Comparison of ENCODE assay signal across 20 mouse cellular contexts in the genomic region with DNA sequence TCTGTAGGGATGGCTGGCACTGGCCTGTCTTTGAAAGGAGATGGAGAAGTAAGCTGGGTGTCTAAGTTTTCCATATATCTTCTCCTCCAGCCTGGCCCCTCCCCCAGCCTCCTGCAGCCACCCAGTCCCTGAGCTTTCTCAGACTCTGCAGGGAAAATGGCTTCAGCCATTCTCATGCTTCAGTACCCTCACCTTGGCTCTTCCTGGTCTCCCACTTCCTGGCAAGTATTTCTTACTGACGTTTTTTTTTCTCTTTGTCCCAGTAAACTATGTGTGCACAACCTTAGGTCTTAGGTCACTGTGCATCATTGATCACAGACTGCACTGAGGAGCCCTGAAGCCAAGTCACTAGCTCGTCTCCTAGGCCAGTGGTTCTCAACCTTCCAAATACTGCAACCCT. TPM values are rescaled to one million over a fixed set of nuclear protein-coding genes. Genes with fewer than 3 reads are reported as not detected.
DNase-seq lines count a peak whose midpoint lies in the region; ATAC-seq and TF ChIP-seq lines count a peak whose summit lies in the region.
"Had no signal": no experiment of that assay in that cellular context is flagged by ENCODE, and none has a peak within 500 bp of the region (broad histone marks: within the 10 kb centered on the region; RNA-seq: fewer than 3 reads in every experiment).

No protein-coding gene starts in this region.

- no peak overlapping the region for H3K4me2 ChIP-seq in kidney, embryonic 16.5 days (replicated peaks; ENCODE audit: low read depth, low read length)
- H3K4me2 ChIP-seq in forebrain, postnatal 0 days (ENCODE audit: low read depth), result no peak overlapping the region
- H3K4me2 ChIP-seq: embryonic facial prominence, embryonic 12.5 days; forebrain, embryonic 15.5 days; heart, embryonic 13.5 days; hindbrain, embryonic 12.5 days had no signal

- no peaks in the 10 kb centered on the region for H3K4me1 ChIP-seq in kidney, adult 2 months (ENCODE audit: control insufficient read depth, insufficient read depth, low read length)
- H3K4me1 ChIP-seq in kidney, embryonic 16.5 days (ENCODE audit: insufficient read depth, low read length), result peaks cover 20% of the 10 kb centered on the region
- no peaks in the 10 kb centered on the region for H3K4me1 ChIP-seq in forebrain, postnatal 0 days (ENCODE audit: insufficient read depth)
- no peaks in the 10 kb centered on the region for H3K4me1 ChIP-seq in lung, adult 2 months (ENCODE audit: control insufficient read depth, insufficient read depth, low read length)
- H3K4me1 ChIP-seq: embryonic facial prominence, embryonic 12.5 days; forebrain, embryonic 15.5 days; heart, embryonic 13.5 days; hindbrain, embryonic 12.5 days had no signal

- peak; percentile 83 for ATAC-seq in kidney, embryonic 16.5 days (ENCODE audit: low FRiP score, low TSS enrichment)
- no peak for ATAC-seq in forebrain, postnatal 0 days
- ATAC-seq: activated CD4-positive, CD25-positive, alpha-beta regulatory T cell, adult 4 months; forebrain, embryonic 15.5 days; hindbrain, embryonic 16.5 days had no signal

- 24% methylated on average over 2 of the region's 2 CpGs for WGBS in kidney, adult 2 months
- WGBS in kidney, embryonic 16.5 days, result 13% methylated on average over 2 of the region's 2 CpGs
- WGBS in forebrain, postnatal 0 days, result 36% methylated on average over 2 of the region's 2 CpGs
- 54% methylated on average over 2 of the region's 2 CpGs for WGBS in lung, adult 2 months

- no peaks in the 10 kb centered on the region for H3K27me3 ChIP-seq in kidney, adult 2 months (replicated peaks; ENCODE audit: control insufficient read depth, insufficient read depth, low read length)
- no peaks in the 10 kb centered on the region for H3K27me3 ChIP-seq in kidney, embryonic 16.5 days (ENCODE audit: insufficient read depth, low read length)
- H3K27me3 ChIP-seq in forebrain, postnatal 0 days (ENCODE audit: insufficient read depth, low read length), result no peaks in the 10 kb centered on the region
- H3K27me3 ChIP-seq: embryonic facial prominence, embryonic 12.5 days; forebrain, embryonic 15.5 days; hindbrain, embryonic 12.5 days had no signal

- no peak overlapping the region for H3K4me3 ChIP-seq in kidney, adult 2 months (ENCODE audit: insufficient read depth, low read depth, low read length)
- no peak overlapping the region for H3K4me3 ChIP-seq in kidney, embryonic 16.5 days (ENCODE audit: low read length)
- H3K4me3 ChIP-seq in forebrain, postnatal 0 days (ENCODE audit: low read depth, low read length), result no peak overlapping the region
- H3K4me3 ChIP-seq in lung, adult 2 months (replicated peaks; ENCODE audit: extremely low read depth, low read depth, low read length), result no peak overlapping the region
- H3K4me3 ChIP-seq: embryonic facial prominence, embryonic 12.5 days; forebrain, embryonic 15.5 days; heart, embryonic 13.5 days; hindbrain, embryonic 12.5 days had no signal

- peak; percentile 27 for DNase-seq in kidney, adult 11 months
- no peak for DNase-seq in kidney, adult 18-20 months
- DNase-seq in kidney, adult 2 months, result peak; percentile 61
- DNase-seq in kidney, postnatal 25 days, result peak; percentile 27 to 56
- DNase-seq in forebrain, postnatal 0 days, result no peak
- no peak for DNase-seq in heart, adult 11 months
- no peak for DNase-seq in lung, adult 2 months
- DNase-seq: adrenal gland, adult 2 months; adrenal gland, postnatal 36 days; cerebellum, adult 2 months; cerebellum, postnatal 10 days; gastrocnemius, postnatal 25 days; heart, postnatal 4 days had no signal

- H3K9me3 ChIP-seq in kidney, embryonic 16.5 days (ENCODE audit: low read length), result no peaks in the 10 kb centered on the region
- H3K9me3 ChIP-seq in forebrain, postnatal 0 days (ENCODE audit: low read length), result no peaks in the 10 kb centered on the region
- H3K9me3 ChIP-seq: embryonic facial prominence, embryonic 12.5 days; forebrain, embryonic 15.5 days; heart, embryonic 13.5 days; hindbrain, embryonic 12.5 days had no signal

- no peak for TF ChIP-seq CTCF in kidney, adult 2 months (conservative IDR thresholded peaks at IDR 0.05; ENCODE audit: insufficient read depth, insufficient read length, low read depth, low read length)
- no peak for TF ChIP-seq CTCF in forebrain, postnatal 0 days (IDR thresholded peaks at IDR 0.05; ENCODE audit: low read depth)
- TF ChIP-seq CTCF in lung, adult 2 months (IDR thresholded peaks at IDR 0.05; ENCODE audit: insufficient read depth, low read length), result no peak

- no peak for TF ChIP-seq POLR2A in kidney, adult 2 months (IDR thresholded peaks at IDR 0.05; ENCODE audit: low read depth, low read length)
- TF ChIP-seq POLR2A in lung, adult 2 months (IDR thresholded peaks at IDR 0.05; ENCODE audit: borderline replicate concordance, extremely low read depth, low read depth, low read length), result no peak

- H3K9ac ChIP-seq in kidney, embryonic 16.5 days (replicated peaks; ENCODE audit: low read length), result no peak overlapping the region
- H3K9ac ChIP-seq in forebrain, postnatal 0 days, result no peak overlapping the region
- H3K9ac ChIP-seq: embryonic facial prominence, embryonic 12.5 days; forebrain, embryonic 15.5 days; heart, embryonic 13.5 days; hindbrain, embryonic 12.5 days had no signal

- H3K36me3 ChIP-seq in kidney, adult 2 months (ENCODE audit: control insufficient read depth, insufficient read depth, low read length), result no peaks in the 10 kb centered on the region
- H3K36me3 ChIP-seq in kidney, embryonic 16.5 days (ENCODE audit: insufficient read depth, low read length), result no peaks in the 10 kb centered on the region
- H3K36me3 ChIP-seq in forebrain, postnatal 0 days (ENCODE audit: insufficient read depth), result no peaks in the 10 kb centered on the region
- H3K36me3 ChIP-seq: embryonic facial prominence, embryonic 12.5 days; forebrain, embryonic 15.5 days; heart, embryonic 13.5 days; hindbrain, embryonic 12.5 days had no signal

- no peak overlapping the region for H3K27ac ChIP-seq in kidney, adult 2 months (ENCODE audit: insufficient read depth, low read depth, low read length)
- H3K27ac ChIP-seq in kidney, embryonic 16.5 days (ENCODE audit: low read length), result peak overlapping the region; percentile 30; the same call in 1 of the 2 replicates
- H3K27ac ChIP-seq in forebrain, postnatal 0 days (ENCODE audit: low read depth, low read length), result no peak overlapping the region
- H3K27ac ChIP-seq: embryonic facial prominence, embryonic 12.5 days; forebrain, embryonic 15.5 days; heart, embryonic 13.5 days; hindbrain, embryonic 12.5 days had no signal

RNA-seq across cellular contexts. Expression of gene Abcc3, which starts 13.7 kb away (rescaled TPM):
- polyA plus RNA-seq in kidney, adult 2 months (2012; rRNA removed), result 43.8 and 51.7 TPM in 2 replicates
- 5.0 and 7.0 TPM in 2 replicates for polyA plus RNA-seq in kidney, embryonic 16.5 days (2015; fragmentation: Nextera tagmentation; extraction: Ambion mirVana)
- total RNA-seq in forebrain, postnatal 0 days (2014; rRNA removed), result 1.1 and 1.6 TPM in 2 replicates
- polyA plus RNA-seq in forebrain, postnatal 0 days (2015; fragmentation: Nextera tagmentation; extraction: Ambion mirVana), result 0.97 and 0.98 TPM in 2 replicates
- polyA plus RNA-seq in lung, adult 2 months (2012; rRNA removed), result 47.6 and 57.9 TPM in 2 replicates

RNA-seq across cellular contexts. Expression of gene Ankrd40, which starts 51.3 kb away (rescaled TPM):
- 124 and 139 TPM in 2 replicates for polyA plus RNA-seq in kidney, adult 2 months (2012; rRNA removed)
- 11.2 and 11.5 TPM in 2 replicates for polyA plus RNA-seq in kidney, embryonic 16.5 days (2015; fragmentation: Nextera tagmentation; extraction: Ambion mirVana)
- 45.5 and 51.8 TPM in 2 replicates for total RNA-seq in forebrain, postnatal 0 days (2014; rRNA removed)
- polyA plus RNA-seq in forebrain, postnatal 0 days (2015; fragmentation: Nextera tagmentation; extraction: Ambion mirVana), result 13.7 and 15.0 TPM in 2 replicates
- 193 and 235 TPM in 2 replicates for polyA plus RNA-seq in lung, adult 2 months (2012; rRNA removed)

RNA-seq across cellular contexts. Expression of gene Luc7l3, which starts 57.3 kb away (rescaled TPM):
- 6.6 and 8.5 TPM in 2 replicates for polyA plus RNA-seq in kidney, adult 2 months (2012; rRNA removed)
- polyA plus RNA-seq in kidney, embryonic 16.5 days (2015; fragmentation: Nextera tagmentation; extraction: Ambion mirVana), result 99.5 and 112 TPM in 2 replicates
- total RNA-seq in forebrain, postnatal 0 days (2014; rRNA removed), result 88.8 and 108 TPM in 2 replicates
- polyA plus RNA-seq in forebrain, postnatal 0 days (2015; fragmentation: Nextera tagmentation; extraction: Ambion mirVana), result 76.8 and 87.2 TPM in 2 replicates
- 10.0 and 16.1 TPM in 2 replicates for polyA plus RNA-seq in lung, adult 2 months (2012; rRNA removed)

Comparison
In these comparisons a context has a peak if more than half of its experiments do, and no peak if none do; other contexts are left out.
1. DNase-seq: peak in kidney, adult 11 months (single experiment), kidney, adult 2 months (single experiment) and kidney, postnatal 25 days (2 of 2); none in kidney, adult 18-20 months (single experiment), forebrain, postnatal 0 days (single experiment), heart, adult 11 months (single experiment) and lung, adult 2 months (single experiment).